Mouse (Mus musculus) right cerebral cortex, postnatal 10 days (tissue): ENCODE results near the gene Patz1.

Experiments used
- DNase-seq, 2 experiments: peaks; one replicate each; pipeline ENCODE4 v3.0.0; 2021; ENCODE audit warnings: low spot score in 2 of 2

The Patz1 gene

DNA sequence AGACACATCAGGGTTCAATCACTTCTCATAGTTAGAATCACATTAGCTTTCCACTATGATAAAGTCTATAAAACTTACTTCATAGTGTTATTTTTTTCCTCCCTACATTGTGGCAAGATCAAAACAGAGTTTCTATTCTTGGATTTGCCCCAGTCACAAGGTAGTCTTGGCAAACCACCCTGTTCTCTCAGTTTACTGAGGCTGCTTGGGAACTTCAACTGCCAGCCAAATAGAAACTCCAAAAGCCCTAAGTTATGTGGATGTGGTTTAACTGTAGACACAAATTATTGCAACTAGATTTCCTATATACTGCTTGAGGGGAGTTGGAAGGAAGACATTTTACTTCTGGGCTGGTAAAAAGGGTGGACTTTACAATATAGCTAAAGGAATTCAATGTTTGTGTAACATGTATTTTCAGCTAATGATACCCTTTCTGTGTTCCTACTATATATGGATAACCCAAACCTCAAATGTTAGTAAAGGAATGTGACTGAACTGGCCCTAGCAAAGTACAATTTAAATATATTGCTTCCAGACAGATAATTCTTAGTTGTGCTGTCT lies 41.3 kb downstream of the Patz1 start, which contains the start of gene Pik3ip1:
TSS of gene Pik3ip1 (plus strand) at position 511 of the 561 bp plus-strand sequence.
- DNase-seq: no peak

DNA sequence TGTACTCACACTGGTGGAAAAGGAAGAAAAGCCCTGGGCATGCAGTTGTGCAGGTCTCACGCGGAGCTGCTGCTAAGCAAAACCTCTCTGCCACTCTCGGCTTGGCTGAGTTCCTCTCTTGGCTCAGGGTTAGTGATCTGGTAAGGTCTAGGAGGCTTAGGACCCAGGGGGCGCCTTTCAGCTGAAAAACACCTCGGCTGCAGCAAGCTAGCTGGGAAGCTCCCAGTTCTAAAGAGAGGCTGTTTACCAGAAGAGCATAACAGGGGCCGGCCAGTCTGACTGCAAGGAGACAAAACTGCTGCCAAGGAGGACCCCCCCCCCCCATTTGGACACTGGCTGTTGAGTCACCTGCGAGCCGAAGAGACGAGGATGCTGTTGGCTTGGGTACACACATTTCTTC lies 41.9 kb downstream of the Patz1 start:
- peak; percentile 92 for DNase-seq

DNA sequence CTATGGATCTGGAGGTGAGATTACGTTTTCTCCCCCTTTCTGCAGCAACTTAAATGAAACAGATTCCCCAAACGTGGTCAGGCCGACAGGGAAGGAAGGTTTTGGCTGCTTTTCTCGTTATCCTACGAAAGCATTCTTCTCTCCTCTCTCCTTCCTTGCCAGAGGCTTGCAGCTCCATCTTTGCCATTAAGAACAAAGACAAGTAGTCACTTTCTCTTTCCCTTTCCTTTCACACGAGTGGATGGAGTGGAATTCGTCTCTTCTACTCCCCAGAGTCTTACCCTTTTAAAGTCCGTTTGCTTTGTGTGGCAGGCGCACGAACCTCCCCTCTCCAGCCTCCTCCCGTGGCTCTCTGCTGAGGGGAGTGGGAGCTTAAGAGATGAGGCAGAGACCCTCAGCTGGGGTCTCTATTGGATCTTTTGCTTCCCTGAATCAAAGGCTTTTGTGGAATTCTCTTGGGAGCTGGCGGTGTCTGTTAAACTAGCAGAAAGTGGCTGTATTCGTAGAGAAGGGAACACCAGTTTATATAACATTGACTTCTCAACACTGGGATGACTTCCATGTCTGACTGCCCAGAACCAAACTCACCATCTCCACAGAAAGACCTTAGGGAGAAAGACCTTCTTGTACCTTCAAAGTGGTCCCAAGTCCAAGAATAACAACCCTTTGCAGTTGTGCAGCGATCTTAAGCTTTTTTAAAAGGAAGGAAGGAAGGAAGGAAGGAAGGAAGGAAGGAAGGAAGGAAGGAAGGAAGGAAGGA lies 42.5 kb downstream of the Patz1 start:
- DNase-seq: no peak

GRCm38 (mm10) chr11:3331756-3332642 lies 43.3 kb downstream of the Patz1 start:
- peak; percentile 96 to 97 for DNase-seq

- DNase-seq: peak in 1 of 2 experiments; percentile 22
Measured at GRCm38 (mm10) chr11:3333111-3333695, 44.5 kb downstream of the Patz1 start.

- peak in 1 of 2 experiments; percentile 15 for DNase-seq
Measured at GRCm38 (mm10) chr11:3334141-3334710, 45.6 kb downstream of the Patz1 start.

GRCm38 (mm10) chr11:3334711-3335316 lies 46.1 kb downstream of the Patz1 start:
- DNase-seq: peak in 1 of 2 experiments; percentile 17

DNA sequence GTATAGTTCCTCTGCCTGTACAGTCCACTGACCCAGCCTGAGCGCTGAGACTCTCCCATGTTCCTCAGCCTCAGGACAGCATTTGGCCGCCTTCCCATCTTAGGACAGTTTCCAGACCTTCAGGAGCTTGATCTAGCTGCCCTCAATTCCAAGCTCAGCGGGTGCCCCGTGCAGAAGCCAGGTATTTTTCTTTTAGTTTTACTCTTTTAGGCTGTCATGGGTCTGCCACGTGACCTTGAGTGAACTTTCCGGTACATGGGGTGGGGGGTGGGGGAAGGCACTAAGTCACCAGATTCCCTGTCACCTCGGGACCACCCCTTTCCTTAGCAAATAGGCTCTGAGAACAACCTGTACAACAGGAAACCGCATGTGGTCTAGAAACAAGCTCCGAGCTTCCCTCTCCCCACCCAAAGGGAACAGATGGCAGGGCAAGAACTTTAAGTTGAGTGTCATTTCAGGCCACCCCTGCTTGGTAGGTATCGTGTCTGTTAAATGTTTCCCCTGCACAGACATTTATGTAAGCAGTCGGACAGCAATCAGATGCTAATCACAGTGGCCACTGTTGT lies 47.1 kb downstream of the Patz1 start:
- peak in 1 of 2 experiments; percentile 53 for DNase-seq

DNA sequence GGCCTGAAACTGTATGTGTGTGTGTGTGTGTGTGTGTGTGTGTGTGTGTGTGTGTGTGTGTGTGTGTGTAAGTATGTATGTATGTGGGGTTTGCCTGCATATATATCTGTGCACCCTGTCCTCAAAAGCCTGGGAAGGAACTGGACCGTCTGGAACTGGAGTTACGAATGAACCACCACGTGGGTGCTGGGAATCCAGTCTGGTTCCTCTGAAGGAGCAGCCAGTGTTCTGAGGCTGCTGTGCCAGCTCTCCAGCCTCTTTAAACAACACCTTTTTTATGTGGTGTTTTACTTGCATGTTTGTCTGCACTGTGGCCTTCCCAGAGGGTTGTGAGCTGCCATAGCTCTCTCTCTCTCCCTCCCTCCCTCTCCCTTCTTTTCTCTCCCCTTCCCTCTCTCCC lies 47.9 kb downstream of the Patz1 start:
- peak in 1 of 2 experiments; percentile 23 for DNase-seq

DNA sequence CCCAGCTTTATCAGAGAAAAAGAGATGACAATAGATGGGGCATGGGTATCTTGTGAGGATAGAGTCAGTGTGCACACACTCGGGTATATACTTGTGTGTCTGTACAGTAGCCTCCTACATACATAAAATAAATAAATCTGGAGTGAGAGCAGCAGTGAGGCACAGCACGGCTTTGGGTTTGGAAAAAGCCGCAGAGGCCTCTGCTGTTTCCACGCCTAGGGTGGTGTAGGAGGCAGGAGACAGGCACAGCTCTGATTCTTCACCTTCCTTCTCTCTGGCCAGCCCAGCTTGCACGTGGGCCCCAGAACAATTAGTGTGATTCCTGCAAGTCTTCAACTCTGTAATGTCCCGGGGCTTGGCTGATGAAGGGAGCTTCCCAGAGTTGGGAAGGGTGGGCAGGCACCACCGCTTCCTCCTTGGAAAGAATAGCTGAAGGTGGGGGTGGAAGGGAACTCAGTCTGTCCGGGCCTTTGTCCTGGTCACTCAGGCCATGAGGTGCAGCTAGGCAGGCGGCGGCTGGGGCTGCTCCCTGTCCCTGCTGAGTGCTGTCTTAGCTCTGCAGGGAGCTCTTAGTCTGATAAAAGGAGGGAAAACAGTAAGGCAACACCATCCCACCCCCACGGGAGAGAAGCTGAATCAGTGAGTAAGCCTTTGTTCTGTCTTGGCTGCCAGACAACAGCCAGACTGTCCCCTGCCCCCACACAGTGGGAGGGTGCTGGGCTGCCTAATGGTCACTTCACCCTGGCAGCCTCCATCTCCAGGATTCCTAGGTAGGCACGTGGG lies 48.7 kb downstream of the Patz1 start:
- DNase-seq: peak; percentile 64 to 75

DNA sequence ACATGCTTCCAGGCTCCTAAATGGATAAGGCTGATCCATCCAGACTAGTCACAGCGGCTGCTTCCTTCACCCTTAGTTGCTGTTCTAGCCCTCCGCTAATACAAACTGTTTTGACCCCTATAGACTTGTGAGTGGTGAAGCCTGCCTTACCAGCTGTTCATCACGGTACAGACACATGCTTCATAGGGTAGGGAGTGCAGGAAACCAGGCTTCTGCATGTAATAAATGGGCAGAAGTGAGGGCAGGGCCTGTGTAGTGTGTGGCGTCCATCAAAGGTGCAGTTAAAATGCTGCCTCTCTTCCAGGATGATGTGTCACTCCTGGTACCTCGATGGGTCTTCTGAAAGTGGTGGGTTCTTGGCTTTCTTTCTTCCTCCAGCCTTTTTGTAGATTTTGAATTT lies 49.3 kb downstream of the Patz1 start:
- DNase-seq: no peak

DNA sequence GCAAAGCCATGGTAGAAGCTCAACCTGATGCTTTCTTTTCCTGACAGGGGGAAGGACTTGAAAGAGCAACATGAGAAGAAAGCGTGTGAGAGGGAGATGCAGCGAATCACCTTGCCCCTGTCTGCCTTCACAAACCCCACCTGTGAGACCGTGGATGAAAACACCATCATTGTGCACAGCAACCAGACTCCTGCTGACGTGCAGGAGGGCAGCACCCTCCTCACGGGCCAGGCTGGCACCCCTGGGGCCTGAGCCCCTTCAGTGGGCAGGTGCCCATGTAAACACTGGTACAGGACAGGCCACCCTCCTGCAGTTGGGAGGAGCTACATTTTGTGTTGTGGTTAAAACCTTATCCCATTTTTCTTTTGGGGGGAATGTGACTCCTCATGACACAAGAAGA lies 52.8 kb downstream of the Patz1 start:
- no peak for DNase-seq

DNA sequence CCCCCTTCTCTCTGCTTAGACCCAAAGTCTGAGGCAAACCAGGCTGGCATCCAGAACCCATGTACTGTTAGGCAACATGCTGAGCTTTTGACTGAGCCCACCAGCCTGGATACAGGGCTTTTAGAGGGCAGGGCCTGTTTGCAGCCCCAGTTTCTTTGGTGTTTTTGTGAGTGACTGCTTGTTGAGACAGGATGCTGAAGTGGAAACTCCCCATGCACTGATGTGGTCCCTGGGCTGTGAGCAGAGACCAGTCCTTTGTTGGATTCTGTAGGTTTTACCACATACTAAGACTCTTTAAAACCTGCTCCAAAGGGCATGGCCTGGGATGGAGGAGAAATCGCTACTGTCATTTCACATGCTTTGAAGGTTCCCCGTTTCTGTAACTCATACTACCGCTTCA lies 56.2 kb downstream of the Patz1 start:
- no peak for DNase-seq

DNA sequence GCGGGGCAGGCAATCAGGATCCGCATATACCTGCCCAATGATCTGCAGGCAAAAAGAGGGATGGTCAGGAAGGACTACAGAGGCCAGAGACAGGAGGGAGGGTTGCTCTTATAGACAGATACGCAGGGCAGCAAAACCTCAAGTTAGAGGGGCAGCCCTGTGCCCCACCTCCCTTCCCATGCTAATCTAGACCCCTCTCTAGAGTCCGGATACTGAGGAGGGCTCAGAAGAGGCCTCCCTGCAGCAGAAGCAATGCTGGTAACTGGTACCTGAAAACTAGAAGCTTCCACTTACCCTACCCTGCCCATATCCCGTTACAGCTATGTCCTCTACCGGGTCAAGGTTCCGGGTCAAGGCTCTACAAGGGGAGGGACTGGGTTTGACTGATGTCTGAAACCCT lies 57.7 kb downstream of the Patz1 start:
- DNase-seq: no peak

DNA sequence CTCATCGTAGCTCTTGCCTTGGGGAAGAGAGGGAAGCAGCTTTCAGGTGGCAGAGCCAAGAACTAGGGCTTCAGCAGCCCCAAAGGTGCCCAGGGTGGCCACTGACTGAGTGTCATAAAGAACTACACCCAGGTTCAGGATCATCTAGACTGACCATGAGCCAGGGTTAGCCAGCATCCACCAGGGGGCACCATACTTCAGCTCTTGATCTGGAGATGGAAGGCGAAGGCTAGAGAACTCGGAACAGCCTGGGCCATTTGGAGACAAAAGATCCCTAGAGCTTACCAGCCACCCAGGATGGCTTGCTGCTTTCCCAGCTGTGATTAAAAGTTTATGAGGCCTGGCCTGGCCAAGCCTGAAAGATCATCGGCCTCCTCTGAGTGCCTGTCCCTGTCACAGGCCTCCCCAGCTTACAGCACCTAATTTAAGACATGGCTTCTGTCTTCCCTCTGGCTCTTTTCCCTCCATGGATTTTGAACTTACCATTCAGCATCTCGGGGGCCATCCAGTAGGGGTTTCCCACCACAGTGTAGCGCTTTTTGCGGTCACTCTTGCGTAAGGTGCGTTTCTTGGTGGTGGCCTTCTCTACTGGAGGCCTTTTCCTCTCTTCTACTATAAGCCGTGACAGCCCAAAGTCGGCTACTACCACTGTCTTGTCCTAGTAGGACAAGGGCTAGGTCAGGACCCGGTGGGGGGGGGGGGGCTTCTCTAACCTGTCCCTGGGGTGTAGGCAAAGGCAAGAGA lies 58.6 kb downstream of the Patz1 start:
- DNase-seq: peak; percentile 77 to 88

GRCm38 (mm10) chr11:3347835-3348195 lies 59.1 kb downstream of the Patz1 start:
- no peak for DNase-seq

DNA sequence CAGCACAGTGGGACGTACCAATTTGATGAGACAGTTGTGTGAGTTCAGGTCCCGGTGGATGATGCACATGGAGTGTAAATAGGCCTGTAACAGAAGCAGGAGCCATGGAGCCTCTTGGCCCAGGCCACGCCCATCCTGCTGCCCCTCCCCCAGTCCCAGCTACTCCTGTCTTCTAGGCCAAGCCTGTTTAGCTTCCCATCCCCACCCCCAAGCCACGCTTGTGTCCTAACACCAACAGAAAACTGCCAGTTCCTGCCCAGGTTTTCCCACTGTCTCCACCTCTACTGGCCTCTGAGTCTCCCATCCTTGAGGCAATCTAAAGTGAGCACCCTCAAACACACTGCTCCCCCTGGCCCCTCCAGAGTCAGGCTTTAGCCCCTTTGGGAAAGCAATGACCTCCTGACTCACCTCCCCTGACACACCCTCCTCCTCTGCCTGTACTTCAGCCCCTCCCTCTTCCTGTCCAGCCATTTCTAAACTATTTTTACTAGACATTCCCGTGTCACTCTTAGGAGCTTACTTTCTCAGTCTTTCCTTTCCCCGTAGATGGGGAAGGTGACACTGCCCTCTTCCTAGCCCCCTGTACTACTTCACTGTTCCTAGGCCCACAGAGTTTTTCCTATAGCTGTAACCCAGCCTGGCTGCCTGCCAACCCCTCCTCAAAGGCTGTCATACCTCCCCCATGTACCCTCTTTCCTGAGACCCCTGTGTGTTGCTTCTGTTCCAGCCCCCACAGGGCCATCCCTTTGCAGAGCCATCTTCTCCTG lies 60.1 kb downstream of the Patz1 start:
- DNase-seq: no peak

- no peak for DNase-seq
Measured at GRCm38 (mm10) chr11:3349343-3349695, 60.6 kb downstream of the Patz1 start.

GRCm38 (mm10) chr11:3352131-3352530 lies 63.5 kb downstream of the Patz1 start:
- no peak for DNase-seq
